Mouse (Mus musculus): Measurements from ENCODE around the gene Atg5. TPM values are rescaled to one million over a fixed set of nuclear protein-coding genes. Genes with fewer than 3 reads are reported as not detected.
A peak's percentile ranks its signal among the peaks of the same experiment; 100 is the strongest.

Gene Atg5
- total RNA-seq, 2 experiments from 2014 or later = 16.3 to 16.7 TPM

DNA sequence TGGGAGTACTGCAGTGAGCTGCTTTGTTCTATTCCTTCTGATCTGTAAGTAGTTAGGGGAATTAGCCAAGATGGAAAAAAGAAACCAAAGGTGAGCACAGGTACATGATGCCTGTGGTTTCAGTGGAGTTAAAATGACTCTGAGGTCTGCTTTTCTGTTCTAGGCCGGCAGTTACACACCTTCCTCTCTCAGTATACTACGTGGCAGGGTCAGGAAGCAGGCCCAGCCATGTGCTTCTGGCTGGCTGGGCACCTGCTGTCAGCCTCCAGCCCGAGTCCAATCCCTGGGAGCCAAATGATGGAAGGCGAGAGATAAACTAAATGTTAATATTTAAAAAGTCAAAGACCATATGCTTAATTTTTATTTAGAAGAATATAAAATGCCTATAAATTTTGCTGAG is 85.3 kb downstream of the Atg5 start:
- DNase-seq = no peak

DNA sequence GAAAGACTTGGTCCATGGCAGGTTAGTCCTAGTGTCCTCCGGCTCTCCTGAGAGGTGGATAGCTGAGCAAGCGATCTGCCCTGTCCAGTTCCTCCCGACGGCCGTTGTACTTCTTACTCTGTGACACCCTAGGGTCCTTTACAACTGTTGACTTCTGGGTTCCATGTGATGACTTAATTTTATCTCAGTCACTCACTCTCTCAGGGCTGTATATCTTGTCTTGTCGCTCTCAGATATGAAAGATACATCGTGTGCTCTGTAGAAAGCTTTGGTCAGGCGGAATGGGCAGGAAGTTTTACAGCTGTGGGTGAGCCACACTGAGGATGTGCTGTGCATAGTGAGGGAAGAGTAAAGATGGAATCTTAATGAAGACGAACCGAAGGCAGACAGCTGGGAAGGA is 86.2 kb downstream of the Atg5 start:
- no peak for DNase-seq

DNA sequence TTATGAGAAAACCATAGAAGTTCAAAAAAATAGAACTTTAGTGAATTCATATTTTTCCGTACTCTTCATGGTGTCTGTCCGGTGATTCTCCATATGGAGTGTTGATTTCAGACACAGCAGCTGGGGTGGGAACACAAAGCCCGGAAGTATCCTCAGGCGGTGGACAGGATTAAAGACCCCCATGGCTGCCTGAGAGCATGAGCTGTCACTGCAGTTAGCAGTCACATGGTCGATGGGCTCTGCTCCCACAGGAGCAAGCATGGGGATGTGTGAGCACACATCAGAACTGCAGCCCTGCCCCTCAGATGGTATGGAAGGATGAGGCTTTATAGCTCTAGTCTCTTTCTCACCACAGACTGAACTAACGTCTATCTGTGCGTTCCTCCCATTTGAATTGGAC is 87.1 kb downstream of the Atg5 start:
- no peak for DNase-seq

DNA sequence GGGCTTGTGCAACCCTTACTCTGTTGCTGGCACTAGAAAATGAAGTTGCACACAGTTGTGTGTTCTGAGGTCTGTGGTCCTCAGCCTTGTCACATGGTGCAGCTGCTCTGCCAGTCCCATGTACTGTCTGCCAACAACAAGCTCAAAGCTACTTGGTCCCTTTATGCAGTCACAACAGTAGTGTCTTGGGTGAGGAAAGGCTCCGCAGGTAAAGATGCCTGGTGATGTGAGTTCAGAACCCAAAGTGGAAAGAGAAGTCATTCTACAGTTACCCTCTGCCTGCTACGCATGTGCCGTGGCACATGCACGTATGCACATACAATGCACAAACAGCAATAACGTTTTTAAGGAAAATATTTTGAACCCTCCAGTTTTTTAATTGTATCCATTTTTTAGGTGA is 88.5 kb downstream of the Atg5 start:
- no peak for DNase-seq

DNA sequence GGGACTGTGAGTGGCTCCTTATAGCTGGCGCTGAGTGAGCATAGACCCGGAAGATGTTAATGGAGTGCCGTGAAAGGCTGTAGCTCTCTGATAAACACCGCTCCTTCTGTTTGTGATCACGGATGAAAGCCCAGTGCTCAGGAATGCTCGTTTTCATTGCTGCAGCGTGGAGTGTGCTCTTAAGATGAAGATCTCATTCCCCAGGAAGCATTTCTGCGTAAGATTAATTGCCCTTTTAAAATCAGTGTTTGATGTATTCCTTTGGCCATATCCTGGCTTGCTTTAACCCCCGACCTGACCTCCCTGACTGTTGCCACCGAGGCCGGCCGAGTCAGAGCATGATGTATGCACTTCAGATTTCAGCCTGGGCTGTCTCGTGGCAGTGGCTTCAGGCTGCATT is 89.2 kb downstream of the Atg5 start:
- DNase-seq = no peak

DNA sequence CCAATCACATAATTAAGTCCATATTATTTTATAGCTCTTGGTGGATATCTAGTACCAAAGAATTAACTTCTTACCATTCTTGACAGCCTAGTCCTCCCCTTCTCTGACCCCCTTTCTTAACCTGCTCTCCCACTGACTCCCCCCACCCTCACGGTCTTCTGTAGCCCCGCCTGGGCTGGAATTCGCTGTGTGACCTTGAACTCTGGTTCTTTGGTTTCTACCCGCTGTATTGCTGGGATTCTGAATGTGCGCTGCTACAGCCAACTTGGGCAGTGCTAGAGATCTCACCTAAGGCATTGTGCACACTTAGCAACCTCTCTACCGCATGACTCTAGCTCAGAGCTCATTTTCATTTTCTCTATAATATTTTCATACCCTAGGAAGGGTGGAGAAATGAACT is 90.7 kb downstream of the Atg5 start:
- DNase-seq = no peak

DNA sequence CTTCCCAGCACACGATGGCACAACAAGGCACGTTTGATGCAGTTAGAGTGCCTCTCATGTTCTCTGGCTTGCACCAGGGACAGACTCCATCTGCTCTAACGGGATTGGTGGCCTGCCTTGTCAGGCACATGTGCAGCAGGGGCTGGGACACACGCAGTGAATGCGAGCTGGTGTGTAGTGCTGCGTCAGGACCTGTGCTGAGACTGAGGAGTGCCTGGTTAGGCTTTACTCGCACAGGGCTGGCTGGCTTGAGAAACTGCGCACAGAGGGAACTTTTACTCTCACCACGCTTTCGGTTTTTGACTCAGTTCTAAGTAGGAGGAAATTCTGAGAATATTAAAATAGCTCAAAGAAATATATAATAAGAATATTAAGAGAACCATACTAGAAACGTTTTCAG is 92.5 kb downstream of the Atg5 start:
- DNase-seq = no peak

DNA sequence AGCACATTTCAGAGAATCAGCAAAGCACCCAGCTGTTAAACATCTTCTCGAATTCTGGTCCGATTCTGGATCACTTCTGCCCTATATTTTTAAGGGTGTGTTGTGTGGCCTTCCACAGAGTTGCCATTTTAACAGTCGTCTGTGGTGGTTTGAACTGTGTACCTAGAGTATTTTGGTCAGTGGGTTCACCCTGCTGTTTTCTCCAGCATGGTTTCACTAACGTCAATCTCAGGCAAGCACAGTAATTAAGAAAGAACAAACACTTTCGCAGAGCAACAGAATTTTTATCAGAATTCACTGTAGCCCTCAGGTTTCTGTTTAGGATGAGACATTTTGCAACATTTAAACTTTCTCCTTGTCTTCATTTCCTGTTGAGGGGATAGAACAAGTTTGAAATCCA is 94.3 kb downstream of the Atg5 start:
- DNase-seq = no peak

DNA sequence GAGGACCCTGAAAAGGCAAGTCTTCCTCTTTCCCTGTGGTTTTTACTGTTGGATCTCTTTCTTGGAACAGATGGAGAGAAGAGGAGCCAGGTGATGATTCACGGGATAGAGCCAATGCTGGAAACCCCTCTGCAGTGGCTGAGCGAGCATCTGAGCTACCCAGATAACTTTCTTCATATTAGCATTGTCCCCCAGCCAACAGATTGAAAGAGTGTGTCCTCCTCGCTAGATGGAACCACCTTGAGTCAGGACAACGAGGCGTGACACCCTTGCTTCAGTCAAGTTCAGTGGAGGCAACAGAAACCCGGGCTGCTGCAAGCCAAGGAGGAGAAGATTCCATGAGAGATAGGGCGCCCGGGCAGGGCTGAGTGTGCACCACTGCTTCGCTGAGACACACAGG is 94.7 kb downstream of the Atg5 start:
- DNase-seq = no peak

DNA sequence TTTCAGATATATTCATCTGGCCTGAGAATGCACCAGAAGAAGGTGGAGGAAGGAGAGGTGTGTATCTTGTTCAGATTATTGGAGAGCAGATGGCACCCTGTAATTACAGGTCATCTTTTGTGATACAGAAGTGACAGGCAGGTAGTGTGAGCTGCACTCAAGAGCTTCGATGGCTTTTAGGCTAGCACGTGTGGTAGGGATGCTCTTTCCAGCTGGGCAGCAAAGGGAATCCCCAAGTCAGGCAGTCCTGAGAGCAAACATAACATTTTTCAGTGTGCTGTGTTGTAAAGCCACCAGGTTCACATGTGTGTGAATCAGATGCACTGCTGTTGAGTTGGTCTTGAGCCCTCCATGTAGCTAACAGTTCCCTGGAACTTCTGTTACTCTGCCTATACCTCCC is 98.0 kb downstream of the Atg5 start:
- DNase-seq = no peak

DNA sequence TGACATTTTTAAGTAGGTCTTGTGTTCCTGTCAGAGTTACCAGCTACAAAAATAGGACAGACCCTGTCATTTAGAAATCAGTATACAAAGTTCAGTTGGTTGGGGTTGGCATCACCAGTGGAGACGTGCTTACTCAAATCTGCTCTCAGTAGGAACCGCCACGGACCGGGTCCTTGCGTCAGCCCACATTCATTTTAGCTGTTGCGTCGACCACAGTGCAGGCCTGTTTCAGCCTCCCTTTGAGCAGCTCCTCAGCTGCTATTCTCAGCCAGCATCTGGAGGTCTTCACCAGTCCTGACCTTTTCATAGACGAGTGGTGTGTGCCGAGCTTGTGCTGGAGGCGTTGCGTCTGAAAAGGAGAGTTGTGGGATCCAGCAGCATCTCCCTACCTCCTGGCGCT is 98.9 kb downstream of the Atg5 start:
- no peak for DNase-seq

DNA sequence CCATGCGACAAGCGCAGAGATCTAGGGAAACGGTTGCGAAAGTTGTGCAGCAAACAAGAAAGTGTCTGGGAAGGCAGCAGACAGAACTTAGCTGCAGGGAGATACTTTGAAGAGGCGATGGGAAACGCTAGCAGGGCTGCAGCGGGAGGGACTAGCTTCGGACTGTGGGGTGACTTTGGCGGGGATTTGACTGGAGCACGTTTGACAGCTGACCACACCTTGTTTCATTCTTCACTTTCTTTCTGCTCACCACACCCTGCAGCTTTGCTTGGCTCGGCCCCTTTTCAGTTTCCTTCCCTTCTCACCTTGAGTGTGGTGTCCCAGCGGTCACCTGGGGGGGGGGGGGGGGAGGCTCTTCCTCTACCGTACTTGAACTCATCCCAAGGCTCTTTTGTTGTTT is 100.4 kb downstream of the Atg5 start:
- DNase-seq = no peak

DNA sequence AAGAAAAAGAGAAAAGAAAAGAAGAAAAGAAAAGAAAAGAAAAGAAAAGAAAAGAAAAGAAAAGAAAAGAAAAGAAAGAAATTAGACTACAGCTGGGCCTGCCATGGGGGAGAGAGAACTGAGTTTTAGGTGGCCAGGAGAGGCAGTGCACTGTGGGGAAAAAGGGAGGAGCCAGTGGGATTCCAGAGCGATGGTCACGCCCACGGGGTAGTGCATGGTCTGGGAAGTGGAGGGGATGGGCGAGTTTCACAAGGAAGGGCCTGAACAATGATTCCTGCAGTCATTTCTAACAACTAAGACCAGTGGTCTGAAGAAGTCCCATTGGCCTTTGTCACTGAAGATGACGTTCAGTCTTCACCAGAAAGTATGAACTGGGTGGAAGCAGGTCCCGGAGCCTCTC is 102.5 kb downstream of the Atg5 start:
- DNase-seq = no peak

DNA sequence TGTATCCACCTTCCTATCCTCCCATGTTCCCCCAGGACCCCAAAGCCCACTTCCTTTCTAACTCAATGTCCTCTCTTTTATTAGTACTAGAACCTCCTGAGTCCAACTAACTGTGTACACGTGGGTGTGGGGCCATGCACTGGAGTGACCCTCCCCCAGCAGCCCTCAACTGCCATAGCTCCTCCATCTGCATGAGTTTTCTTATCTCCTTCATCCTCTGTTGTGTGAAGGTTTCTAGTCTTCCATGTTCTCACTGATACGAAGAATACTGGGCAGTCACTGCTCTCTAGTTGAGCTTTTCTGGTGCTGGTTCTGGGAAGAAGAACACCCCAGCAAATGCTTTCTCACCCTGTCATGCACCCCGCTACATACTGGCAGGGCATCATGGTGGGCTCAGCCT is 104.1 kb downstream of the Atg5 start:
- DNase-seq = no peak

DNA sequence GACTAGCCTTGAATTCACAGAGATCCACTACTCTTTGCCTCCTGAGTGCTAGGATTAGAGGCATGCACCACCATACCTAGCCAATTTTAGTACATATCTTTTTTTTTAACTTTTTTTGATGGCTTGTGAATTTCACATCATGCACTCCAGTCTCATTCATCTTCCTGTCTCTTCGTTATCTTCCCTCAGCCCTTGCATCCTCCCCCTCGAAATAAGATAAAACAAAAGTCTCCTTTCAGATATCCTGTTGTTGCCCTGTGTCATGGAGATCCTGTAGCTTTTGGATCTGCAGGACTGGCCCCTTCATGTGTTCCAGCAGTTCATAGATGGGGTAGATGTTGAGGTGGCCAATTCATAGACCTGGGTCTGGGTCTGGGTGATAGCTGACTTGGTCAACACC is 106.5 kb downstream of the Atg5 start:
- no peak for DNase-seq

DNA sequence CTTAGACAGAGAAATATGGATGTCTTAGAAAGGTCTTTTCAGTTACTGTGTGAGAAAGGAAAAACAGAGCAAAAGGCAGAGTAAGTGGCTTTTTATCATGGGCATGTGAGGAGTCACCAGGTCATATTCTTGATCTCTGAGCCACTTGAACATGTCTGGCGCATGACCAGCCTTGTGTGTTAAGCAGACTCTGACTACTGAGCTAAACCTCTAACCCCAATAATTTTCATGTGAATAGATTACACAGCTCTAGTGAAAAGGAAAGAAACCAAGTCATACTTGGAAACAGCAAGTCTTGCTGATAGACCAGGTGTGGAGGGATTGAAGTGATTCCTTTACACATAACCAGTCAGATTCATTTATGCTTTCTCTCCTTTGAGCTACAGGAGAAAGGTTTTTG is 107.3 kb downstream of the Atg5 start:
- no peak for DNase-seq

DNA sequence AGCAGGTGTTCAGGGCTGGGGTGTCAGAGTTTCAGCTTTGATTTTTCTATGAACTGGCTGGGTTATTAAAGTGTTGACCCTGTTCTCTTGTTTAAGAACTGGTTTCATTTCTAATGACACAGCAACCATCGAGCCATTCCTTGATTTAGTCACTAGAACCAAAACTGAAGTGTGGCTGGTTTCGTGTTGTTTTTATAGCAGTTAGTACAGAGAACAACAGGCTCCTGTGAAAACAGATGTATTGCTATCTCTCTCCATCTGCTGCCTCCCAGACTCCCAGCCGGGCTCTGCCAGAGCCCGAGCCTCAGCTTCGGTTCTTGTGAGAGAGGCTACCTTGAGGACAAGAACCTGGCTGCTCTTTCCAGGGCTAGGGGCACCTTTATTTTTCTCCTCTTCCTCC is 109.7 kb downstream of the Atg5 start:
- DNase-seq = no peak

DNA sequence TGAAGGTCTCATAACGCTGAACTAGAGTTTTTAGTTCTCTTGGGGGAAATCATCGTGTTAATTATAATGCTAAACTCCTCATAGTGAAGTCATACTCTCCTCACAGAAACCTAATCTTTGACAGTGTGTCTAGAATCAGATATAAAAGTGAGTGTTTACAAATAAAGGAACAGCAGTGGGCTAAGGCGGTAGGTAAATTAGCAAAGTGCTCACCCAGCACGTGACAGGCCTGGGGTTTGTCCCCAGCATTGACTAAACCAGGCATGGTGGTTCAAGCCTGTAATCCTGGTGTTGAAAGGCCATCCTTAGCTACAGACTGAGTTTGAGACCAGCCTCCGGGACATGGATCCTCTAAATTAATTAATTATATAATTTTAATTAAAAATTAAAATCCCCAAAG is 110.2 kb downstream of the Atg5 start:
- DNase-seq = no peak

DNA sequence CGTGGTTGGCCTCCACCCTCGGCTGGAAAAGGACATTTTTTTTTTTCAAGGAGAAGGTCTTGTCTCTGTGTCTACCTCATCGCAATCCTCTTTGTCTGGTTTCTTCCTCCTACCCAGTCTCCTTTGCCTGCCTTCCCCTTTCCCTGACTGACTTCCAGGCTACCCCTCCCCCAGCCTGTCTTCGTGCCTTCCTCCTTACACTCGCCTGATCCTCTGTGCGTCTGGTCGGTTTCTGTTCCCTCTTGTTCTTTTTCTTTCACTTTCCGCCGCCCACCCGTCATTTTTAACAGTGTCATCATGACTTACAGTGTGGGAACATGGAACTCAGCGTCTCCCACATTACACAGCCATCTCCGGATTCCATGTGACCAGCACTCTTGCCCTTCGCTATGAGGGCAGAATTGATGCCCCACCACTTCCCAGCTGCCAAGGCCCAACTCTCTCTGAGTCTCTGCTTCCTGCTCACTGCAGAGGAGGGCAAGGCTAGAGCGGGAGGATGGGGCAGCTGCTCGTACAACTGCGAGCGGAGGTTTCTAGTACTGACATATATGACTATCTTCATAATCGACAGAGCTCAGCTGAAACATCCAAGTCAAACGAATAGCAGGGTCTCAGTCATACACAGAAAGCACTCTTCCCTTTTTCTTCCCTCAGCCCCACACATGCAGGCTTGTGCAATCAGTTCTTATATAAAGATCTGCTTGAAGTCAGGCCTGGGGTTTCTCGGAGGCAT is 112.5 kb downstream of the Atg5 start:
- DNase-seq = peak; percentile 70 to 83

DNA sequence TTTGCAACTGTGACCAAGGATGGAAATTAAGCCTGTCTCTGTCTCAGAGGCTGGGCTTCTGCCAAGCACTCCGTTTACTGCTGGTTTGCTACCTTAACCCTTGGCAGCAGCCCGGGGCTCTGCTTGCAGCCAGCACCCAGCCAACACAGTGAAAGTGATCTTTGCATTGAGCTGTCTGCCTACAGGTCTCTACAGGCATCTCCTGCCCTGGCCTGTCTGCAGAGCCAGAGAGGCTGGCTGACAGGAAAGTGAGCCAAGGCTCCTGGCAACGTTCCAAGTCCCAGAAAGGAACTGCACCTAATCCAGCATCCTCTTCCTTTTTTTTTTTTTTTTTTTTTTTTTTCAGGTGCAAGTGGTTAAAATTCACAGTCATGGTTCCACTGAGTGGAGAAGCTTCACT is 113.2 kb downstream of the Atg5 start:
- DNase-seq = peak; percentile 63 to 68

DNA sequence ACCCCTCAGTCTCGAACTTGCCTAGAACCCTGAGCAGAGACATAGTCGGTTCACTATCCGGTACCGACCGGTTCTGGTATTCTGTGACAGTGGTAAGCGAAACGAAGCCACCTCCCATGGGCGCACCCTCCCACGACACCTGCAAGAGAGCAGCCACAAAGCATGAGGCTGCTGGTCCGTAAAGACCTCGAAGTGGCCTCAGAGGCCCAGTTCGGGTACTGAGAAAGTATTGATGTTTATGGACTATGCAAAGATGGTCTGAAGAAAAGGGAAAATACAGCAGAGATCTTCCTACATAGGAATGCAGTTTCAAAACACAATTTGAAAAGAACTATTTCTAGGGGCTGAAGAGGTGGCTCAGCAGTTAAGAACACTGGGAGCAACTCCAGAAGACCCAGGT is 113.8 kb downstream of the Atg5 start:
- no peak for DNase-seq

DNA sequence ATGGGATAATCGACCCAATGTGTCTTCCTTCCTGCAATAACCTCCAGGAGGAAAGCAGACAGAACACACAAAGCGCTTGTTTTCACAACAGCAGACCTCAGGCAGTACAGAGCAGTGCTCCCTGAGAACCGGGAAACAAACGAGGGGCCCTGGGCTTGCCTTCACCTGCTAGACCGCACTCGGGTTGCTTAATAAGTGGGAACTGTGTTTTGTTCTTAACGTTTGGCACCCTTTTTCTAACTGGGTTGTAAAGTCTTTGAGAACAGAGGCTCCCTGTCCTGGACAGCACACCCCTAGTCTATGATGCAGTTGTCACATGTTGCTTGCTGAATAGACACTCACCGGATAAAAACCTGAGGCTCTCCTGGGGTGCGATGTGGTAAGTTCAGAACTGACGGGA is 115.1 kb downstream of the Atg5 start:
- no peak for DNase-seq

DNA sequence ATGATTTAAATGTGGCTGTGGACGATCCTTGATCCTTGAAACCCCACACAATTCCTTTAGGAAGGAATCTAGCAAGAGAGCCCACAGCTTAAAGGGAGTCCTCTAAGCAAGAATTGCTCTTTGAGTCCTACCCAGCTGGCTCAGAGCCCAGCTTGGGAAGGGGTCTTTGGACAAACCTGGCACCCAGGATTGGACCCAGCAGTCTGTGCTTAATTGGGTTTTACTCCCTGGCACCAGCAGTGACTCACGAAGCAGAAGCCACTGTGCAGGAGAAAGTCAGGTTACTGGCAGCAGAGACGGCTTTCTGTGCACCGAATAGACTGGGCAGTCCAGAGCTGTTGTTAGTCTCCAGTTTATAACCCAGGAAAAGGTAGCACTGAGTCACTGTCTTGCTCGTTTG is 117.1 kb downstream of the Atg5 start:
- no peak for DNase-seq

DNA sequence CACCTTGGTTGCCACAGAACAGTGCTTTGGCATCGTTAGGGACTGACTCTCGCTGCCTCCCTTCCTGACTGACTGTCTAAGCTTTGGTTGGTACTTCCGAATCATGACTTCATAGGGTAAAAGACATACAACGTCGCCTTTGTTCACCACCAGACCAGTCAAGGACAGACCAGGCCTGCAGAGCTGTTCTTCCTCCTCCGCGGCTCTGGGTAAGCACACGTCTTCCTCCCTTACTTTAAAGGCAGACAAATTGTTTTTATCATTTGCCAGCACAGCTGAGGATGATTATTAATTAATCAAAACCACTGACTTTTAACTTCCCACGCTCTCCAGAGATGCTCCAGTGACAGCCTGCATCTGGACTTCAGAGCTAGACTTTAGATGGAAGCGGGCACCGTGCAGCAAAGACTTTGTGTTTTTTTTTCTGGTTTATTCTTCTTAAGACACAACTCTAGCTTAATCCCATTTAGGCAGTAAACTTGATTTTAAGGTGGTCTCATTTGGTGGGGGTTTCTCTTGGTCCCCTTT is 120.6 kb downstream of the Atg5 start:
- DNase-seq = no peak

DNA sequence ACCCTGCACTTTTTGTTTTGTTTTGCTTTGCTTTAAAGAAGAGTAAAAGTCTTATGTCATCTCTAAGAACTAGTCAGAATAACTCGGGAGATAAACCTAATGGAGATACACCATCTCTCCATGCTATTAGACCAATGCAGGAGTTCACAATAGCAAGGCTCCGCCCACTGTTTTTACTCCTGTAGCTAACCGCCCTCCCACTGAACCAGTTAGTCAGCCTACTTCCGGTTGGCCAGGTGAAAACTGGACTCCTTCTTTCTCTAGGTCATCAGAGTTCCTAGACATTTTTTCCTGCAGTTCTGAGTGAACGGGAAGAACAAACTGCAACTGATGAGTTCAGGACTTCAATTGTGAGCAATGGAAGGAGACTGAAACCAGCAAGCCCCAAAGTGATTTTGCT is 122.1 kb downstream of the Atg5 start:
- DNase-seq = no peak

All from heart, adult 18-20 months (tissue).